Mouse (Mus musculus) liver (tissue): ENCODE measurements around the gene Slc7a15.
"Not testable (repeated sequence)": the region's sequence is repeated elsewhere in the genome, so short reads cannot be mapped to it uniquely, and the experiment has no call there.

Source experiments
- DNase-seq: peaks from one replicate; pipeline ENCODE4 v3.0.0-alpha.2; 2020; ENCODE audit warnings: mixed read lengths

Gene Slc7a15

GRCm38 (mm10) chr12:8598966-8599365 is at the start of gene Slc7a15:
Slc7a15 (minus strand) TSS chr12:8599066.
- DNase-seq = not testable (repeated sequence)

- not testable (repeated sequence) for DNase-seq
These were observed 49.3 kb upstream of the Slc7a15 start for GRCm38 (mm10) chr12:8648211-8648610.

- no peak for DNase-seq
These were observed 42.5 kb upstream of the Slc7a15 start for GRCm38 (mm10) chr12:8641425-8641735.

GRCm38 (mm10) chr12:8640711-8641424 is 42.0 kb upstream of the Slc7a15 start:
- peak; percentile 98 for DNase-seq

GRCm38 (mm10) chr12:8640186-8640585 is 41.3 kb upstream of the Slc7a15 start:
- not testable (repeated sequence) for DNase-seq

GRCm38 (mm10) chr12:8638411-8639087 is 39.7 kb upstream of the Slc7a15 start:
- DNase-seq = peak; percentile 85

- no peak for DNase-seq
These were observed 38.1 kb upstream of the Slc7a15 start for GRCm38 (mm10) chr12:8636945-8637344.

- no peak for DNase-seq
These were observed 36.7 kb upstream of the Slc7a15 start for GRCm38 (mm10) chr12:8635546-8635945.

GRCm38 (mm10) chr12:8634306-8634705 is 35.4 kb upstream of the Slc7a15 start:
- DNase-seq = no peak

- no peak for DNase-seq
These were observed 34.0 kb upstream of the Slc7a15 start for GRCm38 (mm10) chr12:8632737-8633365.

GRCm38 (mm10) chr12:8631691-8632090 is 32.8 kb upstream of the Slc7a15 start:
- DNase-seq = no peak

GRCm38 (mm10) chr12:8629537-8629936 is 30.7 kb upstream of the Slc7a15 start:
- no peak for DNase-seq

- DNase-seq = no peak
These were observed 21.8 kb upstream of the Slc7a15 start for GRCm38 (mm10) chr12:8620678-8621018.

GRCm38 (mm10) chr12:8619827-8620677 is 21.2 kb upstream of the Slc7a15 start:
- no peak for DNase-seq

- no peak for DNase-seq
These were observed 19.4 kb upstream of the Slc7a15 start for GRCm38 (mm10) chr12:8618271-8618670.

- DNase-seq = no peak
These were observed 10.2 kb upstream of the Slc7a15 start for GRCm38 (mm10) chr12:8609070-8609469.

GRCm38 (mm10) chr12:8595611-8596010 is 3.3 kb downstream of the Slc7a15 start:
- DNase-seq = no peak

- DNase-seq = not testable (repeated sequence)
These were observed 7.5 kb downstream of the Slc7a15 start for GRCm38 (mm10) chr12:8591326-8591725.

- no peak for DNase-seq
These were observed 25.5 kb downstream of the Slc7a15 start for GRCm38 (mm10) chr12:8573405-8573804.

- DNase-seq = peak; percentile 14
These were observed 26.9 kb downstream of the Slc7a15 start for GRCm38 (mm10) chr12:8571903-8572341.

- not testable (repeated sequence) for DNase-seq
These were observed 27.5 kb downstream of the Slc7a15 start for GRCm38 (mm10) chr12:8571287-8571902.

- not testable (repeated sequence) for DNase-seq
These were observed 36.7 kb downstream of the Slc7a15 start for GRCm38 (mm10) chr12:8562213-8562612.

GRCm38 (mm10) chr12:8559876-8560275 is 39.0 kb downstream of the Slc7a15 start:
- not testable (repeated sequence) for DNase-seq
